Mouse (Mus musculus): Measurements from ENCODE around the gene Tlk1.

The Tlk1 gene

DNA sequence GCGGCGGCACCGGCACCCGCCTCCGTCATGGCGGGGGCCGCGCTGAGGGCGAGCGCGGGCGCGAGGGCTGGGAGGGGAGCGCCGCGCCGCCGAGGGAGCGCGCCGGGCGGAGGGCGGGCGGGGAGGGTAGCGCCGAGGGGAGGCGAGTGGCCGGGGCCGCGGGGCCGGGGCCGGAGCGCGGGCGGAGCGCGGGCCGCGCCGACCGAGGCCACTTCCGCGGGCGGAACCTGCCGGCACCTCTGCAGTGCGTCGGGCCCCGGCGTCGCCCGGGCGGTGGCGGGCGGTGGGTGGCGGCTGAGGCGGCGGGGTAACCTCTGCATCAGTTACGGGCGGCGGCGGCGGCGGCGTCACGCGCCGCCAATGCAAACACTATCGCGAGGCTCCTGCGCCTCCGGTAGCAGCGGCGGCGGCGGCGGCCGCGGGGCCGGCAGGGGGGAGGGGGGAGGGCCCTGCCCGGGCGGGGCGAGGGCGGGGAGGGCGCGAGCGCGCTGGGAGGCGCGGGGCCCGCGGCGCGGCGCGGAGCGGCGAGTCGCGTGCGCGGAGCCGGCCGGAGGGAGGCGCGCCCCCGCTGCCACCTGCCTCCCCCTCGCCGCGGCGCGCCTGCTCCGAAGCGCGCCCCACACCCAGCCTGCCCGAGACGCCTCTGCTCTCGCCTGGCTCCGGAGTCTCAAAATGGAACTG is at the start of gene Tlk1:
Gene Tlk1 (minus strand): TSS at position 358 of the 681 bp plus-strand sequence.
- DNase-seq (ENCODE audit: low read depth in 2 of 2, low spot score in 2 of 2), result peak; percentile 56 to 58

GRCm38 (mm10) chr2:70875129-70875528 is 49.6 kb upstream of the Tlk1 start:
- no peak for DNase-seq (ENCODE audit: low read depth in 2 of 2, low spot score in 2 of 2)

DNA sequence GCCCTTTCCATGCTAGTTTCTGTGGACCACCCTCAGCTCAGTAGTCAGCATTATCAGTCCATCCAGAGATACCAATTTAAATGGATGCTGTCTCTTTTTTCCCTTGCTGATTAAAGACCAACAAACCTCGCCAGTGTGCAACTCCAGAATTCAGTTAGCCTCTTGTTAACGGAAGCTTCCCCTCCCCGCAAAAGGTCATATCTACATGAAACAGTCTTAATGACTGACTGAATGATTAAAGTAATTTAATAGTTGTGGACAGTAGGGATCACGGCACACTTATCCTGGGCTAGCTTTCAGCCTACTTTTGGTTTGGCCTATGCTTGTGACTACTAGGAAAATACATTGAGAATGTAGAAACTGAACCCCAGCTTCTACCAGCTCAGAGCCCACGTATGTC is 47.6 kb upstream of the Tlk1 start:
- DNase-seq (ENCODE audit: low read depth in 2 of 2, low spot score in 2 of 2), result no peak

GRCm38 (mm10) chr2:70871466-70872022 is 46.0 kb upstream of the Tlk1 start:
- DNase-seq (ENCODE audit: low read depth in 2 of 2, low spot score in 2 of 2), result no peak

- DNase-seq (ENCODE audit: low read depth in 2 of 2, low spot score in 2 of 2), result no peak
Observed at GRCm38 (mm10) chr2:70870819-70871218, 45.3 kb upstream of the Tlk1 start.

GRCm38 (mm10) chr2:70869116-70869515 is 43.6 kb upstream of the Tlk1 start:
- no peak for DNase-seq (ENCODE audit: low read depth in 2 of 2, low spot score in 2 of 2)

DNA sequence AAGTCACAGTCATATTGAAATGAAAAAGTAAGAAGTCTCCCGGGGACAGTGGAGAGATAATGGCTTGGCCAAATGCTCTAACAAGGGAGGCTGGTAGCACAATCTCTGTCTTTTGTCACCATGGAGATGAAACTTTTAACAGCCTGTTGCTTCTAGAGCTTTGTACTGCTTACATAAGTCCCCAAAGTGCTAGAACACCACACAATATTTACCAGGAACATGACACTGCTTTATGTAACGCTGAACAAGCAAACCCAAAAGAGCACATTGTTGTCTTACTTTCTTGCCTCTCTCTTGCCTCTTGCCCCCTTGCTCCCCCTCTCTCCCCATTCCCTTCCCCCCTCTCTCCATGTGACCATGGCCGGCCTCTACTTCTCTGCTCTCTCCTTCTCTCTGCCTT is 41.7 kb upstream of the Tlk1 start:
- DNase-seq (ENCODE audit: low read depth in 2 of 2, low spot score in 2 of 2), result no peak

DNA sequence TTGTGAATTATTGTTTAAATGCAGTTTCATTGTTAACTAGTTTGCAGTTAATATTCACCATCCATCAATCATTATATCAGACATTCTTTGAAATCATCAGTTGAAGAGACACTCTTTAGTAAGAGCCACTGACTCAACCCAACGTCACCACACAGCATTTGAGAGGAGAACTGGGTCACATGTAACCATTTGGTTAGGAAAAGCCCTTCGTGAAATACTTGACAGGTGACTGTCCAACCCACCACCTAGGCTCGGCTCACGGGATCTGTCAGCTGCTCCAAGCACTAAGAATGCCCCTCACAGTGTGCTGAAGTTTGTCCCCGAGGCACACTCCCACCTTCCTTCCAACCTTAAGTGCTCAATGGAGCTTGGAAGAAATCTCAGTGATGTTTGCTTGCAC is 37.4 kb upstream of the Tlk1 start:
- no peak for DNase-seq (ENCODE audit: low read depth in 2 of 2, low spot score in 2 of 2)

GRCm38 (mm10) chr2:70859740-70860139 is 34.2 kb upstream of the Tlk1 start:
- peak in 1 of 2 experiments; percentile 26 for DNase-seq (ENCODE audit: low read depth in 2 of 2, low spot score in 2 of 2)

GRCm38 (mm10) chr2:70856971-70857370 is 31.4 kb upstream of the Tlk1 start:
- DNase-seq (ENCODE audit: low read depth in 2 of 2, low spot score in 2 of 2), result no peak

DNA sequence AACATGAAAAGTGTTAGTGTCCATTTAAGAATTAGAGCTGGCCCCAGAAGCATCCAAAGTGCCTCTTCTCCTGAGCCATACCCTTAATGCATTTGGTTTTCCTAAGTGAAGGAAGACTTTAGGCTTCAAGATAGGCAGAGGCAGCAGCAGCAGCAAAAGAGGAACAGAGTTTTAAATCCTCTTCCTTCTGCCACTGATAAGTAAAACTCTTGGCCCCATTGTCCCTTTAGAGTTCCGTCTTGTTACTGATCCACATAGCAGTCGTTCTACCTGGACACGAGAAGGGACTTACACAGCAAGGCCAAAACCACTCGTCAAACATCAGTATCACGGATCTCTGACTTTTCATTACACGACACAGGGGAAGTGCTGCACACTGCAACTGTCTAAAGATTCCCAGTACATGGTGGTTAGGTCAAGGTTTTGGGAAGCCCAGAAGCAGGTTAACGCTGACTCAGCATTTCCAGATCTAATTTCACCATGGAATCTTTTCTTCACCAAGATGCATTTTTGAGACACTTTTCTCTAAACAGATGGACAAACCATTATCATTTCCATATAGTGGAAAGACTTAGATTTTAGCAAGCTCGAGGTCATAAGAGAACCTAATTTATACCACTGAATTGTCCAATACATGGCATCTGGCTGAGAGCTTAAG is 28.8 kb upstream of the Tlk1 start:
- DNase-seq (ENCODE audit: low read depth in 2 of 2, low spot score in 2 of 2), result no peak

DNA sequence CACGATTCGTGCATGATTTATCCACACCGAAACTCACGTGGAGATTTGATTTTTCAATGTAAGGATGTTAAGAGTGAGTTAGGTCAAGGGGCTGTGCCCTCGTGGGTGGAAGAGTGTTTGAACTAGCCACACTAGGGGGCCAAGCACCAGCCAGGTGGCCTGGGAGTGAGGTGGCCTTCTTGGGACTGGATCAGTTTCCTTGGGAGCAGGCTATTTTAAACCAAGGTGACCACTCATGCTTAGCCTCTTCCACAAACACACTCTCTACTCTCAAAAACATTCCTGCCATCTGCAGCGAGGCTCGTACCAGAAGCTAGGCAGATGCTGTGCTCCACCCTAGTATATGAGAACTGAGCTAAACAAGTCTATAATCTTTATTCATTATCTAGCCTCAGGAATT is 27.8 kb upstream of the Tlk1 start:
- DNase-seq (ENCODE audit: low read depth in 2 of 2, low spot score in 2 of 2), result no peak

DNA sequence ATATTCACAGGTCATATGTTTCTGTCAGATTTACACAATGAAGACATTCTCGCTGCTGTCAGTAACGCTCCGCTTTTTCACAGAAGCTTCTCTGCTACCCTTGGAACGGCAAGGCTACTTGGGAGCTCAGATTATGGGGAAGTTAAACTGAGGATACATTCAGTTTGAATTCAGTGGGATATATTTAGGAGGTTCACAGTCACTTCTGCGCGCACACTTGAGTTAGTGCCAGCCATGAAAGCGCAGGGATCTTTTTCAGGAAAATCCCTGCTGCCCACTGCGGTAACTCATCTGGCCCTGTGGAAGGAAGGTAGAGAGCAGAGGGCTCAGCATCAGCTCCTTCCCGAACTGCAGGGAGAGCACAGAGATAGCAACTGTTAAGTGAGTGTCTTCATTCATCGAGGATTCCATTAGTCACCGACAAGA is 27.3 kb upstream of the Tlk1 start:
- DNase-seq (ENCODE audit: low read depth in 2 of 2, low spot score in 2 of 2), result no peak

DNA sequence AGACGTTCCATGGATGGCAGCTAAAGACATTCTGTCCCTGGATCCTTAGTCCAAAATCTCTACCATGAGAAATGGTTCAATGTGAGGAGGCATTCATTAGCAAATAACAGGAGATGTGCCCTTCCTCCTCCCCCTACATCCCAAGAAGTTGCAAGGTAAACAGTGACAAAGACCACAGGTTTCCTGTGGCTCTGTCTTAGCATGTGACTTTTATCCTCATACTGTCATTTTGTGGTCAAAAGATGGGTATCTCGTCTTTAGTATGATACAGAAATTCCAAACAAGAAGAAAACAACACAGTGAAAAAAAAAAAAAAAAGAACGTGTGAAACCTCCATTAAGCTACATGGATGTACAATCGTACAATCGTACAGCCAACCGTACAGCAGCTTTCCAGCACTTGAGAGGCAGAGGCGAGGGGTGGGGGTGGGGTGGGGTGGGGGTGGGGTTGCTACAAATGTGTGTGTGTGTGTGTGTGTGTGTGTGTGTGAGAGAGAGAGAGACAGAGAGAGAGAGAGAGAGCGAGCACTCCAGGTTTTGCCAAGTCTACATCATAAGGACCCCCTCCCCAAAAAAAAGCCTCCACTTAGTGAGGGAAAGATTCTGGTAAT is 26.8 kb upstream of the Tlk1 start:
- no peak for DNase-seq (ENCODE audit: low read depth in 2 of 2, low spot score in 2 of 2)

- DNase-seq (ENCODE audit: low read depth in 2 of 2, low spot score in 2 of 2), result no peak
Observed at GRCm38 (mm10) chr2:70845871-70846270, 20.3 kb upstream of the Tlk1 start.

GRCm38 (mm10) chr2:70844694-70845395 is 19.3 kb upstream of the Tlk1 start:
- DNase-seq (ENCODE audit: low read depth in 2 of 2, low spot score in 2 of 2), result peak in 1 of 2 experiments; percentile 37

GRCm38 (mm10) chr2:70842049-70842618 is 16.6 kb upstream of the Tlk1 start:
- no peak for DNase-seq (ENCODE audit: low read depth in 2 of 2, low spot score in 2 of 2)

DNA sequence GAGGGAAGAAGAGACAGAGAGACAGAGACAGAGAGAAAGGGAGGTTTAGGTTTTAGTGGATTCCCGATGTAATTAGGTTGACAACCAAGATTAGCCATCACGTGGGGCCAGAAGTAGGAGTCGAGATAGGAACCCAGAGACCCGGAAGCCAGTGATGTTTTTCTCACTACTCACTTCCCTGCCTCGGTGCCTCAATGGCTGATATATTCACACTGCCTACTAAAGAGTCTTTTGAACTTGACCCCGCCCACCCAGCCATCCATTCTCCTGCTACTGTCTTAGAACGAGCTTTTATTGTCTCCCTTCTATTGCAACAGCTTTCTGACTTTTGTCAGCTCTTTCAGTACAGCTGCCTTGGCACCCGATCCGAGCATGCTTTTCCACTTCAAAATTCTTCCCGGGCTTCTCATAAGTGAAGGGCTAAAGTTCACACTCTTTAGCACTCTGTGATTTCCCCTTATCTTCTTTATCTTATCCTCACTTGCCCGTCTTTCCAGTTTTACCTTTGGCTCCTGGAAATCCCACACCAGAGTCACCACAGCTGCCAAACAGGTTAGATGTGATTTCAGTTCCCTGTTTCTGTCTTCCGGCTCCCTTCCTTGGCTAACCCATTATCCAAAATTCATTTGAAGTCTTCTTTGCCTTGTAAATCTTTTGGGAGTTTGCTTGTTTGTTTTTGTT is 13.1 kb upstream of the Tlk1 start:
- peak in 1 of 2 experiments; percentile 26 for DNase-seq (ENCODE audit: low read depth in 2 of 2, low spot score in 2 of 2)

DNA sequence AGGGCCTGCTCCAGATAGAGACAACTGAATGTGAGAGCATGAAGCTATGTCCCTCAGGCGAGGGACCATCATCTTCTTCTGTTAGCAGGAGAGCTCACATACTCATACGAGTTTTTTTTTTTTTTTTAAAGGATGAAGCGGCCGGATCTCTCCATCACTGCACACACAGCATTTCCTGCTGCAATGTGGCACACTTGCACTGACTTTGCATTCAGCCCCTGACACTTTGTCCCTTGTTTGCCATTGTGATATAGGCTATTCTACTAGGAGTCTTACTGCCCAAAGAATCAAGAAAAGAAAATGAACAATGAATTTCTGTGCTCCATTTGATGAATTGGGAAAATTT is 10.8 kb upstream of the Tlk1 start:
- no peak for DNase-seq (ENCODE audit: low read depth in 2 of 2, low spot score in 2 of 2)

GRCm38 (mm10) chr2:70835641-70836305 is 10.2 kb upstream of the Tlk1 start:
- no peak for DNase-seq (ENCODE audit: low read depth in 2 of 2, low spot score in 2 of 2)

Measured in CD8-positive naive resting alpha-beta T cell, adult 2 months (primary cell).